Mouse (Mus musculus): ENCODE measurements around the gene Prkca.

- TF ChIP-seq EP300 (IDR thresholded peaks at IDR 0.05; ENCODE audit: insufficient read depth, low read depth, low read length) = no peak
- no peak for TF ChIP-seq CTCF (IDR thresholded peaks at IDR 0.05)
Observed at GRCm38 (mm10) chr11:108333583-108334379, 9.9 kb downstream of the Prkca start.

Measured in heart, adult 2 months (tissue).